Mouse (Mus musculus) CH12F3 (cell line): ENCODE data around the gene Cdk5r2.

Experiments
- in situ Hi-C: fragments of 300-500 bp; cut with MboI; formaldehyde crosslinking; loops from 2 replicates; pipeline ENCODE4 v1.14.3; 2020; ENCODE audit warnings: low sequenced_read_pairs

The Cdk5r2 gene

GRCm38 (mm10) chr1:74891513-74891912, 36.8 kb downstream of the Cdk5r2 start:
- in situ Hi-C loops: no loop called here

- in situ Hi-C loops: no loop called here
Observed at GRCm38 (mm10) chr1:74892351-74893133, 37.8 kb downstream of the Cdk5r2 start.

- in situ Hi-C loops: no loop called here
Observed at GRCm38 (mm10) chr1:74893134-74893855, 38.6 kb downstream of the Cdk5r2 start, which contains the start of gene Cryba2. Gene Cryba2, minus strand, starts transcription at chr1:74893143.

- in situ Hi-C loops: no loop called here
Observed at GRCm38 (mm10) chr1:74894966-74895365, 40.2 kb downstream of the Cdk5r2 start.

- in situ Hi-C loops: no loop called here
Observed at GRCm38 (mm10) chr1:74897976-74898375, 43.2 kb downstream of the Cdk5r2 start.

GRCm38 (mm10) chr1:74898656-74899431, 44.1 kb downstream of the Cdk5r2 start:
- in situ Hi-C loops: no loop called here

- in situ Hi-C loops: no loop called here
Observed at GRCm38 (mm10) chr1:74900341-74901285, 45.9 kb downstream of the Cdk5r2 start.

GRCm38 (mm10) chr1:74901686-74902085, 47.0 kb downstream of the Cdk5r2 start:
- in situ Hi-C loops: no loop called here

- in situ Hi-C loops: no loop called here
Observed at GRCm38 (mm10) chr1:74902191-74902590, 47.5 kb downstream of the Cdk5r2 start.
